Mouse (Mus musculus) stomach, embryonic 16.5 days (tissue): ENCODE results near the gene Hibch. TPM values are rescaled to one million over a fixed set of nuclear protein-coding genes. Genes with fewer than 3 reads are reported as not detected.

Source experiments
- ATAC-seq: fragments of 200-750 bp; cut with Nextera tagmentation; 2 replicates; pipeline ENCODE4 v1.8.0; 2017; ENCODE audit warnings: moderate number of reproducible peaks, moderate TSS enrichment; ENCODE audit not compliant: insufficient read depth, low FRiP score
- H3K27ac ChIP-seq: fragments of 300-500 bp; sonication (generic); 2 replicates; pipeline ENCODE4 v1.5.1; 2014; ENCODE audit warnings: low read length
- H3K27me3 ChIP-seq: fragments of 300-500 bp; sonication (generic); 2 replicates; pipeline ENCODE4 v1.6.1; 2014; ENCODE audit warnings: low read length, control low read depth, mixed read lengths; ENCODE audit not compliant: control insufficient read depth, insufficient read depth
- H3K36me3 ChIP-seq: fragments of 300-500 bp; sonication (generic); 2 replicates; pipeline ENCODE4 v1.6.1; 2014; ENCODE audit warnings: low read length; ENCODE audit not compliant: control insufficient read depth, insufficient read depth
- H3K4me1 ChIP-seq: fragments of 300-500 bp; sonication (generic); 2 replicates; pipeline ENCODE4 v1.6.1; 2014; ENCODE audit warnings: low read length, control low read depth, mixed read lengths; ENCODE audit not compliant: control insufficient read depth, insufficient read depth
- H3K4me2 ChIP-seq: fragments of 300-500 bp; sonication (generic); 2 replicates; pipeline ENCODE4 v1.6.1; 2014; ENCODE audit warnings: low read depth, low read length, mixed read lengths
- H3K4me3 ChIP-seq: fragments of 300-500 bp; sonication (generic); replicated peaks from 2 replicates; pipeline ENCODE4 v1.5.1; 2014; ENCODE audit warnings: mild to moderate bottlenecking, low read length
- H3K9ac ChIP-seq: fragments of 300-500 bp; sonication (generic); 2 replicates; pipeline ENCODE4 v1.6.1; 2014; ENCODE audit warnings: low read length
- H3K9me3 ChIP-seq: fragments of 300-500 bp; sonication (generic); replicated peaks from 2 replicates; pipeline ENCODE4 v1.6.1; 2016; ENCODE audit warnings: low read length, control low read depth; ENCODE audit not compliant: control insufficient read depth
- WGBS: fragments of 180-500 bp; shearing (Covaris S2); extraction: QIAGEN DNeasy Blood & Tissue Kit; methylation state at CpG from one replicate; pipeline ENCODE4 v1.1.7; 2014; 5-methylcytosine and 5-hydroxymethylcytosine counted together
- polyA plus RNA-seq: library from polyadenylated mRNA; unstranded; fragments of >200 nt; fragmentation: Nextera tagmentation; extraction: Ambion mirVana; gene quantifications from 2 replicates; pipeline ENCODE4 v1.2.1, GENCODE M21; 2015

Gene Hibch
- polyA plus RNA-seq, 1 experiment from 2014 or later, result 26.2 TPM

GRCm38 (mm10) chr1:52934494-52934893 is 89.8 kb downstream of the Hibch start:
- no peak overlapping the region for H3K4me2 ChIP-seq
- ATAC-seq, result no peak
- H3K9me3 ChIP-seq, result no peaks in the 10 kb centered on the region
- no peaks in the 10 kb centered on the region for H3K36me3 ChIP-seq
- 71% methylated on average over 5 of the region's 5 CpGs for WGBS
- no peaks in the 10 kb centered on the region for H3K27me3 ChIP-seq
- no peak overlapping the region for H3K4me3 ChIP-seq
- H3K27ac ChIP-seq, result no peak overlapping the region
- H3K9ac ChIP-seq, result no peak overlapping the region
- no peaks in the 10 kb centered on the region for H3K4me1 ChIP-seq

- Histone ChIP-seq H3K4me2 (no peak overlapping the region), H3K9me3 (no peaks in the 10 kb centered on the region), H3K27me3 (no peaks in the 10 kb centered on the region), H3K4me1 (no peaks in the 10 kb centered on the region), H3K4me3 (no peak overlapping the region), H3K27ac (no peak overlapping the region), H3K36me3 (no peaks in the 10 kb centered on the region), H3K9ac (no peak overlapping the region)
- no peak for ATAC-seq
- WGBS, result 94% methylated on average over 1 of the region's 1 CpGs
These were observed 94.3 kb downstream of the Hibch start for GRCm38 (mm10) chr1:52939021-52939420.

- H3K27me3 ChIP-seq, result no peaks in the 10 kb centered on the region
- H3K36me3 ChIP-seq, result no peaks in the 10 kb centered on the region
- no peaks in the 10 kb centered on the region for H3K9me3 ChIP-seq
- no peak for ATAC-seq
- H3K27ac ChIP-seq, result no peak overlapping the region
- H3K4me3 ChIP-seq, result no peak overlapping the region
- peaks cover 9% of the 10 kb centered on the region; the same call in 1 of the 2 replicates for H3K4me1 ChIP-seq
- no peak overlapping the region for H3K9ac ChIP-seq
- 83% methylated on average over 5 of the region's 5 CpGs for WGBS
- H3K4me2 ChIP-seq, result no peak overlapping the region
These were observed 103.2 kb downstream of the Hibch start for GRCm38 (mm10) chr1:52947895-52948294.

- Histone ChIP-seq H3K9ac (no peak overlapping the region), H3K36me3 (no peaks in the 10 kb centered on the region), H3K27ac (no peak overlapping the region), H3K9me3 (no peaks in the 10 kb centered on the region), H3K4me1 (peaks cover 13% of the 10 kb centered on the region), H3K4me3 (no peak overlapping the region), H3K27me3 (no peaks in the 10 kb centered on the region), H3K4me2 (peak overlapping the region; percentile 98; the same call in 1 of the 2 replicates)
- ATAC-seq, result no peak; the same call in 1 of the 2 replicates
- WGBS, result 17% methylated on average over 5 of the region's 5 CpGs
These were observed 106.6 kb downstream of the Hibch start for GRCm38 (mm10) chr1:52951146-52951868.

GRCm38 (mm10) chr1:52952143-52952542 is 107.4 kb downstream of the Hibch start:
- Histone ChIP-seq H3K4me2 (peak overlapping the region; percentile 98), H3K4me3 (peak overlapping the region; percentile 69), H3K36me3 (no peaks in the 10 kb centered on the region), H3K27me3 (no peaks in the 10 kb centered on the region), H3K27ac (peak overlapping the region; percentile 33; the same call in 1 of the 2 replicates), H3K9me3 (no peaks in the 10 kb centered on the region), H3K4me1 (peaks cover 13% of the 10 kb centered on the region), H3K9ac (peak overlapping the region; percentile 82)
- WGBS, result 5% methylated on average over 5 of the region's 5 CpGs
- ATAC-seq, result no peak

- Histone ChIP-seq H3K4me3 (peak overlapping the region; percentile 69), H3K4me1 (peaks cover 13% of the 10 kb centered on the region), H3K36me3 (no peaks in the 10 kb centered on the region), H3K9me3 (no peaks in the 10 kb centered on the region), H3K27ac (peak overlapping the region; percentile 33), H3K9ac (peak overlapping the region; percentile 82), H3K27me3 (no peaks in the 10 kb centered on the region), H3K4me2 (peak overlapping the region; percentile 98)
- peak; percentile 91 for ATAC-seq
- under 1% methylated on average over 47 of the region's 47 CpGs for WGBS
These were observed 108.0 kb downstream of the Hibch start for GRCm38 (mm10) chr1:52952551-52953397.

- peak overlapping the region; percentile 69 for H3K4me3 ChIP-seq
- H3K9ac ChIP-seq, result no peak overlapping the region
- peak overlapping the region; percentile 98 for H3K4me2 ChIP-seq
- no peaks in the 10 kb centered on the region for H3K9me3 ChIP-seq
- ATAC-seq, result no peak
- no peak overlapping the region for H3K27ac ChIP-seq
- H3K4me1 ChIP-seq, result peaks cover 13% of the 10 kb centered on the region
- H3K36me3 ChIP-seq, result no peaks in the 10 kb centered on the region
- no peaks in the 10 kb centered on the region for H3K27me3 ChIP-seq
- 34% methylated on average over 4 of the region's 4 CpGs for WGBS
These were observed 108.8 kb downstream of the Hibch start for GRCm38 (mm10) chr1:52953548-52953947.

GRCm38 (mm10) chr1:52954456-52954855 is 109.7 kb downstream of the Hibch start:
- H3K27ac ChIP-seq, result no peak overlapping the region
- H3K4me3 ChIP-seq, result no peak overlapping the region
- no peaks in the 10 kb centered on the region for H3K36me3 ChIP-seq
- no peak overlapping the region for H3K4me2 ChIP-seq
- no peak for ATAC-seq
- WGBS, result 82% methylated on average over 2 of the region's 2 CpGs
- H3K27me3 ChIP-seq, result no peaks in the 10 kb centered on the region
- H3K9ac ChIP-seq, result no peak overlapping the region
- H3K9me3 ChIP-seq, result no peaks in the 10 kb centered on the region
- H3K4me1 ChIP-seq, result peaks cover 13% of the 10 kb centered on the region

- no peaks in the 10 kb centered on the region for H3K36me3 ChIP-seq
- no peak overlapping the region for H3K4me2 ChIP-seq
- H3K4me3 ChIP-seq, result no peak overlapping the region
- no peaks in the 10 kb centered on the region for H3K9me3 ChIP-seq
- no peak overlapping the region for H3K27ac ChIP-seq
- H3K27me3 ChIP-seq, result no peaks in the 10 kb centered on the region
- peaks cover 13% of the 10 kb centered on the region for H3K4me1 ChIP-seq
- no peak for ATAC-seq
- H3K9ac ChIP-seq, result no peak overlapping the region
- 37% methylated on average over 6 of the region's 6 CpGs for WGBS
These were observed 110.4 kb downstream of the Hibch start for GRCm38 (mm10) chr1:52955102-52955501.
